Mouse (Mus musculus) brain, embryonic 14.5 days (tissue): Measurements from ENCODE around the gene Tdrd1.

Source experiments
- CTCF ChIP-seq: fragments of 200-500 bp; IDR thresholded peaks from 2 replicates; pipeline ENCODE4 v1.5.1; 2012; ENCODE audit warnings: inconsistent platforms, mild to moderate bottlenecking, moderate library complexity, borderline replicate concordance; ENCODE audit not compliant: insufficient read depth, insufficient read length; ENCODE audit errors: extremely low read depth
- POLR2A ChIP-seq: fragments of 200-500 bp; IDR thresholded peaks from 2 replicates; pipeline ENCODE4 v1.6.1; 2012; ENCODE audit warnings: mild to moderate bottlenecking, inconsistent platforms, borderline replicate concordance; ENCODE audit not compliant: poor library complexity, insufficient read depth, insufficient read length, severe bottlenecking; ENCODE audit errors: extremely low read depth

GRCm38 (mm10) chr19:56888654-56889053, 62.6 kb downstream of the Tdrd1 start:
- TF ChIP-seq POLR2A = no peak
- TF ChIP-seq CTCF = no peak
